Mouse (Mus musculus) megakaryocyte, embryonic 14.5 days (primary cell): ENCODE measurements around the gene Nkx1-1.

Experiments used
- FLI1 ChIP-seq: IDR thresholded peaks from 2 replicates; pipeline ENCODE4 v1.6.1; 2012; ENCODE audit warnings: low read length, inconsistent platforms, mixed read lengths
- GATA1 ChIP-seq: IDR thresholded peaks from 3 replicates; pipeline ENCODE4 v1.6.1; 2012; ENCODE audit warnings: mixed read lengths, low read length, inconsistent platforms, borderline replicate concordance

DNA sequence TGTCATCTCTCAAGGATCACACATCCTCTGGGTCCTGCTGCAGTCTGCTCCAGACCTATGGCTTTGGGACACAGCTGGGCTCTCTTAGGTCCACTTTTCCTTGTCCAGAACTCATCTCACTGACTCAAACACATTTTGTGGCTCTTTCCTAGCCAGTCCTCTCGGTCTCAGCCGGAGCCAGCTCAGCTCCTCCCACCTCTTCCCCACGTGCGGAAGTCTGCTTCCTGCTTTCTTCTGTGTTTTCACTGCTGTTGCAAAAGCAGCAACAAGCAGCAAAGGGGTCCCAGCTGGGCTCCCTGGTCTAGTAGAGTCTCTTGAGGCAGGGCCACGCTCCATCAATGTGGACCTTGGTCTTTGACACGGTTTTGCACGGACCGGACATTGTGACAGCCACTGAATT is 22.0 kb upstream of the Nkx1-1 start:
- TF ChIP-seq GATA1, result no peak
- no peak for TF ChIP-seq FLI1
